Mouse (Mus musculus) retina, adult 2 months (tissue): Measurements from ENCODE around the gene Elp4.

ENCODE experiments used
- DNase-seq: peaks from one replicate; pipeline ENCODE4 v3.0.0-alpha.2; 2012; ENCODE audit warnings: low read depth, low spot score

The Elp4 gene

DNA sequence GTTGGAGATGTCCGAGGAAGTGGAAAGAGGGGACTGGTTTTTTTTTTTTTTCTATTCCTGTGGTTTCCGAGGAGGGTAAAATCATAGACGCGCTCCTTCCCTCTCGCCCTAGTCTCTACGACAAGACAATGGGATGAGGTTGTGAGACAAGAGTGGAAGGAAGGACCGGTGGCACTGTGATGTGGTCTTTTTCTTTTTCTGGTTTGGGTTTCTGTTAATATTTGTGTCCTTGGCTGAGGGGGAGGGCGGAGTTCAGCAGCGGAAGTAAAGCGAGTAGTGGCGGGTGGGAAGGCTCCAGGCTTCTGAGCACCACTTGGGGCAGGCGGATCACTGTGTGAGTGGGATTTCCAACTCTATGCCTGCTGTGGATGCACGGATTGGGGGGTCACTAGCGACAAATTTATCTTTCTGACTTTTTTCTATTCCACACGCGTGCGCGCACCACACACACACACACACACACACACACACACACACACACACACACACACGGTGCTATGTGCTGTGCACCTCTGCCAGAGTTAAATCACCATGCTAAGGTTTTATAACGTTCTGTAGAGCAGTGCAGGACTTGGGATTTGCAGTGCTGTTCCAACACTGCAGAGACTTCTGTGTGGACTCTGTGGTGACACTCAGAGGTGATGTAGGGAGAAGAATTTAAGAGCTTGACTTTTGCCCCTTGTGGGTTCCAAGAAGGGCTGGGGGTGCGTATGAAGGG is 221.6 kb downstream of the Elp4 start:
- DNase-seq: no peak

DNA sequence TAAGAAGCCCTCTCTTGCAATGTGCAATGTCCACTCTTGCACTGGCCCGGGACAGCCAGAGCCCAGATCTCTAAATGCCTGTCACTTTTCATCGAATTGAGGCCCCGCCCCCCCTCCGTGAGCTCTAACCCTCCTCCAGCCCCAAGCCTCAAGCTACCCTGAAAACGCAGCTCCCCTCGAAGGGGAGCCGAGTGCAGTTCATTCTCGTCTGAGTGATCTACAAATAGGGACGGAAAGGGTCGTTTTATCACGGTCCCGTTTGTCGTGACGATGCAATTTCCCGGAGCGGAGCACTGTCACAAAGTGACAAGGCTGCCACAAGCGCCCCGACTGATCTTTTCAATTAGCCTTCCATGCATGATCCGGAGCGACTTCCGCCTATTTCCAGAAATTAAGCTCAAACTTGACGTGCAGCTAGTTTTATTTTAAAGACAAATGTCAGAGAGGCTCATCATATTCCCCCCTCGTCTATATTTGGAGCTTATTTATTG is 222.3 kb downstream of the Elp4 start:
- no peak for DNase-seq

DNA sequence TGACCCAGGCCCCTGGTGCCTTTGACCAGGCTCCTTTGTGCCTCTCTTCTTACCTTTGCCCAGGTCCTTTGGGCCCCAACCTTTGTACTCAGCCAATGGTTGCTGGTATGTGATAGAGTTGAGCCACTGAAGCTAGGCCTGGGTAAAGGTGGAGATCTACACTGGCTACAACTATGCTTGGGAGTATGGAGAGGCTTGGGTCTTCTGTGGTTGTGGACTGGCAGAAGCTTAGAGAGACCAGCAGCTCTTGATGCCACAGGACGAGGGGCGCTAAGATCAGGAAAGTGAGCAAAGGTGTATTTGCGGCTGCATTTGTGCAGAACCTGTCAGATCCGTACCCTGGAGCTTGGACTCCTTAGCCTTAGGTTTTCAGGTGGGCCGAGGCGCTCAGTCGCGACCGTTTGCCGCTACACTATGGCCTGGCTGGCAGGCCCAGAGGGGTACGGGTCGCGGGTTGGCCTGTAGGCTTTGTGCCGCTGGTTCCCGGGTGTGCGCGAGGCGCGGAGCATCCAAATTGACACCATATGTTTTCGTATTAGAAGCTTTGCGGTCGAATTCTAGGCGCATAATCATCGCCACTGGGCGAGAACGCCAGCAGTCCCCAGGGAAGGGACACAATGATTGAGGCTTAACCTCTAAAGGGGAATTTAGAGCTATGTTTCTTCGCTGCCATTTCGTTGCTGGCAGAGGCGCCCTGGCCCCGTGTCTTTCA is 223.2 kb downstream of the Elp4 start:
- no peak for DNase-seq

DNA sequence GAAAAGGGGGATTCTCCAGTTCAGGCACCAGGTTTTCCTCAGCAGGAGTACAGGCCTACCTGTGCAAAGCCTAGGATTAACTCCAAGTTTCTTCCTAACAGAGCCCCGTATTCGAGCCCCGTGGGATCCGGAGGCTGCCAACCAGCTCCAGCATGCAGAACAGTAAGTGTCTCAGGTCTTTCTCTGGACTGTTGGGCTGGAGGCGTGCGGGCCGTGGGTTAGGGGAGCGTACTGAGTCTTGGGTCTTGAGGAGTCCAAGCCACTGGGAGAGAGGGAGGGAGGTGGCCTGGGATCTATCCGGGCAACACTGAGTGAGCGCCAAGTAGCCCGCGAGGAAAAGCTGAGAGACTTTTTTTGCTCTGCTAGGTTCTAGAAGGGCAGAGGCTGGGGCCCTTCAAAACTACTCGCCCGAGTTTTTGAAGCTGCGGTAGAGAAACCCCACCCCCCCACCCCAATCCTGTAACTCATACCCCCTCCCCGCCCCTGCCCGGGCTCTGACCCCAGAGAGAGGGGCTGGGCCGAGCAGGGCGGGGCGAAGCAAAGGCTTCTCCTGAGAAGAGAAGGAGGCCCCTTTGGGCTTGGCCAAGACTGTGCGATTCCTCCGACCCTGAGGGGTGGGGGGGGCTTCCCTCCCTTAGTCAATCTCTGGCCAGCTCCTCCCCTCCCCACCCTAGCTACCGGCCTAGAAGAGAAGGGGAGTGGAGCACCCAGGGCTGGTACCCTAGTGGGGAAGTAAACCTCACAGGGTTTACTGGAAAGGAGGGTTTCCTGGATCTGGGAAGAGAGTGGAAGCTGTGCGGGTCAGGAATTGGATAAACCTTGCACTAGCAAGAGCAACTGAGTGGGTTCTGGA is 224.0 kb downstream of the Elp4 start:
- DNase-seq: no peak

DNA sequence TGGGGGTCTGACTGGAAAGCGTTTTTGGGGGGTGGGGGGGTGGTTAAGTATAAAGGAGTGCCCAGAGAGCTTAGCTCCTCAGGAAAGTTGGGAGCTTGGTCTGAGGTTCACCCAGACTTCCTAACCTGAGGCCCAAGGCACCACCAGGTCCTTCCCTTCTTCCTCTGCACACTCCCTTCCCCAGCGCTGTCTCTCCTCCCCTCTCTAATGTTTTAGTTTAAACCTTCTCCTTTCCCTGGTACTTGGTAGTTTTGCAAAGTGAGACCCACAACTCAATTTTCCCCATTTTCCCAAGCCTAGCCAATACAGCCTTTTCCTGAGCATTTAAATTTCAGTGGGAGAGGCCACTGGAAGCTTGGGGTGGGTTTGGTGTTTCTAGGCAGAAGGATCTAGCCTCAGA is 225.0 kb downstream of the Elp4 start:
- no peak for DNase-seq

DNA sequence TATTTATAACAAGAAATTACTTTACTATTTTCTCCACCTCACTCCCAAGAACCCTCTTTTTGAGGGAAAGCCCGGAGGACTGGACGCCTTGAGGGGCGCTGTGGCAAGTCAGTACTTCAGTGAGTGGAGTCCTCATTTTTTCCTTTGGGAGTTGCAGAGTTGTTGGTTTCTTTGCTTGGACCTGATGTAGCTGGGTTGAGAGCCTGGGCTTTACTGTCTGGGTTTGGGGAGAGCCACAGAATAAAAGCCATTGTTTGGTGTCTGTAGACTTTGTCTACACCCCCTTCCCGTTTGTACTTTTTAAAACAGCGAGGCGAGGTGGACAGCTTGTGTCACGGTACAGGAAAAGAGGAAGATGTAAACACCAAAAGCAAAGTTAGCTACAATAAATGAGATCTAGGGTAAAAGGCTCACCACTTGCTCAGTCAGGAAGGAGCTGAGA is 225.5 kb downstream of the Elp4 start:
- no peak for DNase-seq

DNA sequence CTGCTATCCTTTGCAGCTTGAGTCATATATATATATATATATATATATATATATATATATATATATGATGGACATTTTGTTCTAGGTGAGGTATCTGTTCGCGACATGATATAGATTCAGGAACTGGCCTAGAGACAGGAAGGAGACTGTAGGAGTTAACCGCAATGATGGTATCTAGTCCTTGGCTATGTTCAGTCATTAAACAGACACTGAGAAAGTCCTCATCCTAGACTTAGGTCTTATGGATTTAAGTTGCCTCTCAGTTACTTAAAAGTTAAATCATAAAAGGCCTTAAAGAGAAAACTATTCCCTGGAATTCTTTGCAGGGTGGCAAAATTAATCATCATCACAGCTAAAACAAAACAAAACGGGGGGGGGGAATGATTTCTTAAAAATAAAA is 226.1 kb downstream of the Elp4 start:
- no peak for DNase-seq

DNA sequence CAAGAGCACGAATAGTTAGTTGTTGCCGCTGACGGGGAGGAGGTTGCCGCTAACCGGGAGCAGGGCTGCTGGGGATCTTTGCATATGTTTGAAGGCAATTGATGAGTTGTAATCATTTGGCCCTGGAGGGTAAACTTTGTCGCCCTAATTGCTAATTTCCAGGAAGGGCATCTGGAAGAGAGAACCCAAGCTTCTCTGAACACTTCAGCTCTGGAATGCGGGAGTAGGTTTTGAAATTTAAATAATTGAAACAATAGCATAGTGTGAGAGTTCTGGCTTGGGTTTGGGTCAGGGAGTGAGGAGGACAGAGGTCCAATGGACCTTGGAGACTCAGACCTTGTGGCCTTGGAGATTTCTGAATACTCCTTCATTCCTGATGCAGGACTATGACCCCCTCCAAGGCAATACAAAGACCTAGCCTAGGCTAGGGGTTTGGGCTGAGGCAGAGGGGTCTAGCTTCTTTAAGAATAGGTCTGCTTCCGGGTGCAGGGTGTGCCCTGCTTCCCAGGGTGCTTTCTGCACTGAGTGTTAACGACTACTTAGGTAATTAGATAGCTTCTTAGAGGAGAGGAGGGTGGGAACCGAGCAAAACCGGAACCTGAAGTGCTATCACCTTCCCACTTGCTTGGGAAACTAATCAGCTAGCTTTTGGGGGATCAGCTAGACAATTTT is 226.8 kb downstream of the Elp4 start:
- DNase-seq: no peak

DNA sequence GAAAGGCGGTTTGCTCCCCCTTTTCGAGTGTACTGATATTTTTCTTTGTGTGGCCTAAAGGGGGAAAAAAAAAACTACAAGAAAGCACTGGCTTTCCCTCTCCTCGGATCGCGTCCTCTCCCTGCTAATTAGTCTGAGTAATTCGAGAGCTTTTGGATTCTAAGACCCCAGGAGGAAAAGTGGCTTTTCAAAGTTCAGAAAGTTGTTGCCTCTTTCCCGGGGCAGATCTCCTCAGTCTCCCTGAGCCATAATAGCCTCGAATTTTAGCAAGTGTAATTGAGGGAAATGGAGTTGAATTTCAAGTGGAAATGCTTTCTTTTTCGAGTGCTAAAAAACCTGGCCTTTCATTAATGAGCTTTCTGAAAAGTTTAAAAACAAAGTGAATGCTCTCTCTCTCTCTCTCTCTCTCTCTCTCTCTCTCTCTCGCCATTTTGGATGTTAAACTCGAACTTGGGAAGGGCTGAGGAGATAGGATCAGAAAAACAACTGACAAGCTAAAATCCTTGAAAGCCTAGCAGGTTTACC is 227.4 kb downstream of the Elp4 start:
- DNase-seq: no peak

DNA sequence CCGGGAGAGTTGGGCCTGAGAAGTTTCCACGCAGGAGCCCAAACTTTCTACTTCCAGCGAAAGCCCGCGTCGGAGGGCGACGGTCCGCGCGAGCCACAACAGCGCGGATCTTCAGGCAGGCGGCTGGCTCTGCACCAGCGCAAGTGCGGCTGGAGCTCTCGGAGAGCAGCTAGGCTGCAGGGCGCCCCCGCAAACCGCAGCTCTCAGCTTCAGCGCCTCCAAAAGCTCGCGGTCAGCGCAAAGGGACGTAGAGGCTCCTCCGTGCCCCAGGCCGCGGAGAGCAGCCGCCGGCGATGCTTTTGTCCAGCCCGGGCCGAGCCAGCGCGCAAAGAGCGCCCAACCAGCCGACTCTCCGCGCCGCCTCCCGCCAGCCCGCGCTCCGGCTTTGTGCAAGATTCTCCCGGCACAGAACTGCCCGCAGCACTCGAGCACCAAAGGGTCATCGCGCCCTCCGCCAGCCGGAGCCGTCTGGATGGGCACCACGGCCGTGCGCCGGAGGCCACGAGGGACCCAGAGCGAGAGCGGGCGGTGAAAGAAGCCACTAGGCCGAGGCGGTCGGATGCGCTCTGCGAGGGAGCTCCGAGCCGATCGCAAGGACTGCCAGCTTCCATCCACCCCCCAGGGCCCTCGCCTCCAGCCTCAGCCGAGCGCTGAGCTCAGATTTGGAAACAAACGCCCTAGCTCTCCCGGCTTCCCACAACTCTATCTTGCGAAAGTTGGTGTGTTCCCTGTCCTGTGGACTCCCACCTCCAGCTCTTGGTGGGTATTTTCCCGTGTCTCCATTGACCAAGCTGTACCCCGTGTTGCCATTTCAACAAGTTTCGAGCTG is 228.1 kb downstream of the Elp4 start:
- no peak for DNase-seq

DNA sequence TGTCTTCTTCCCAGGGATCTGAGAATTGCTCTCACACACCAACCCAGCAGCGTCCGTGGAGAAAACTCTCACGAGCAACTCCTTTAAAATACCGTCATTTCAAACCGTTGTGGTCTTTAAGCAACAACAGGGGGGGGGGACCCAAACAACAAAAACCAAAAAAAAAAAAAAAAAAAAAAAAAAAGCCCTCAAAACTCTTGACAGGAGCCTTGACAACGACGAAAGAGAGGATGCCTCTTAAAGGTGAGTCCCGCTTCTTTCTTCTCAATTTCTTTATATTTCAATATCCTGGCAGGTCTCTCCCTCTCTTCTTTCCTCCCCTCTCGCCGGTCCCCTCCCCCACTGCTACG is 228.7 kb downstream of the Elp4 start:
- no peak for DNase-seq

DNA sequence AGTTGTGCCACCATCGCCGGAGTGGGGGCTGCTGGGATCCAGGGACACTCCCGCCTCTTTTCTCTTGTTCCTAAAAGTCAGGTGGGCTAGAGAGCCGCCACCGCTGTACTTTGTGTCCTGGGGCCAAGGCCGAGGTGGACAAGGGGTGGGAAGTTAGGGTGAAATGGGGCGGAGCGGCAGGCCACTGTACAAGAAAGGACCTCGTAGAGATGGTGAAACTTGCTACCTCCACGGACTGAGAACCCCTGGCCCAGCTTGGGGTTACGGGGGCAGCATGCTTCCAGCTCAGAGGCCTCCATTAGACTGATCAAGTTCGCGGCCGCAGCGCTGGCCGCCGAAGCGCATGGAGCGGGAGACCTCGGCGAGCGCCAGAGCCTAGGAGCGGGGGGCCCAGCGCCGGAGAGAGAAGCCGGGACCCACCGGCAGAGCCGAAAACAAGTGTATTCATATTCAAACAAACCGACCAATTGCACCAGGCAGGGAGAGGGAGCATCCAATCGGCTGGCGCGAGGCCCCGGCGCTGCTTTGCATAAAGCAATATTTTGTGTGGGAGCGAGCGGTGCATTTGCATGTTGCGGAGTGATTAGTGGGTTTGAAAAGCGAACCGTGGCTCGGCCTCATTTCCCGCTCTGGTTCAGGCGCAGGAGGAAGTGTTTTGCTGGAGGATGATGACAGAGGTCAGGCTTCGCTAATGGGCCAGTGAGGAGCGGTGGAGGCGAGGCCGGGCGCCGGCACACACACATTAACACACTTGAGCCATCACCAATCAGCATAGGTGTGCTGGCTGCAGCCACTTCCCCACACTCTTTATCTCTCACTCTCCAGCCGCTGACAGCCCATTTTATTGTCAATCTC is 229.3 kb downstream of the Elp4 start:
- no peak for DNase-seq

DNA sequence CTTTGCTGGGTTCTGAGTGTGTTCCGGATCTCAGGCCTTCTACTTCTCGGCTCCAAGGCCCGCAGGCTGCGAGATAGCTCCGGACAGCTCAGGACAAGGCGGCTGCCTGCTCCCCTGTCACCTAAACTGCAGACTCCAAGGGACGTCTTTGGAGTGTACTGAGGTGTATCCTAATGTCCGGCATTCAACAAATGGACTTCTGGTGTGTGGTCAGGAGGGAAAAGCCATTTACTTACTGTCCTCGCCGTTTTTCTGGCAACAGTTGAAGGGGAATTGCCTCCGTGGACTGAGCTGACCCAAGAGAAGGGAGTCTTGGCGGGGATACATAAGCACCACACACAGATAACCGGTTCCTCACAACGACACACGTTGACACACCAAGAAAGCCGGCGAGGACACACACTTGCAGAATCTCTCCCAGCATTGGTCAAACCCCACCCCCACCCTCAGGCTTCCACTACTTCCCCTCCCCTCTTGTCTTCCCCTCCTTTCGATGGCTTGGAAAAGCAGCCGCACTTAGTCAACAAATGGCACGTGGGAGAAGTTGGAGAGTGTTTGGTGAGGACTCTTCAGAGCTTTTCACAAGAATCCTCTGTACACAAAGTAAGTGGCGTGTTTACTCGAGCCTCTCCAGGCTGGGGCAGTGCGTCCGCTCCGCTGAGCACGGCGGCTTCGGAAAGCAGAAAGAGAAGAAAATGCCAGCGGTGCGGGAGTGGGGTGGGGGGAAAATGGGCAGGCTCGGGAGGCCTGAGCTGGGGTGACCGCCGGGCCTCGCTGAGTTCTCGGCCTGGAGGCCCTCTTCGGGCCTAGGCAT is 230.1 kb downstream of the Elp4 start:
- DNase-seq: no peak

DNA sequence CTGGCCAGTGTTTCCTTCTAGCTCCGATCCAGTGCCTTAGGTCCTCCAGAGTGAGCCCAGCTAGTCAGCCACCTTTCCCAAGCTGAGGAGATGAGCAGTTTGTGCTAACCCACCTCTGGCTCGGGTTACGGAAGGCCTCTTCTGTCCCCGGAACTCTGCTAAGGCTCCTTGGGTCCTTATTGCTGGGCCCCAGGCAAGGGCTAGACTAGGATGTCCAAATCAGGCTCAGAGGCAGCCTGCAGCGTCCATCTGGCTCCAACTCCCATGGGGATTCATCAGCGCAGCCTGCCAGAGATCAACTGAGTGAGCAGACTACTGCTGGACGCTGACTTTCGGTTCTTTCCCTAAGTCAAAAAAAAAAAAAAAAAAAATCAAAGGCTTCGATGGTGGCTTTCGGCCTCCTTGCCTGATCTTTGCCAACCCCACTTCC is 230.7 kb downstream of the Elp4 start:
- DNase-seq: no peak

DNA sequence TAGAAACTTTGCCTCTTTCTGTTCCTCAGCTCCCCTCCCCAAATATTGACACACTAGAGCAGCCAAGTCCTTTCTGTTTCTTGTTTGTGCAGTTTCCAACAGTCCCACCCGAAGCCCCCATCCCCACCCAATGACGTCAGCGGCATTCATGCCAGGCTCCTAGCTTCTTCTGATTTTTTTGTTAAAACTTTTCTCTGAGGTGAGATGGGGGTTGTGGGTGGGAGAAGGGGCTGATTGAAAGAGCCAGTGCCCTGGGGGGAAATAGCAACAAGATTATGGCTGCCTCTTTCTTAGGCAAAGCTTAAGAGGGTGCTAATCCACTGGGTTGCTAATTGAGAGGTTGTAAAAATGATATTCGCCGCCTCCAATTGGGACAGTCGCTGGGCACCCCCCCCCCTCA is 231.3 kb downstream of the Elp4 start:
- DNase-seq: no peak

DNA sequence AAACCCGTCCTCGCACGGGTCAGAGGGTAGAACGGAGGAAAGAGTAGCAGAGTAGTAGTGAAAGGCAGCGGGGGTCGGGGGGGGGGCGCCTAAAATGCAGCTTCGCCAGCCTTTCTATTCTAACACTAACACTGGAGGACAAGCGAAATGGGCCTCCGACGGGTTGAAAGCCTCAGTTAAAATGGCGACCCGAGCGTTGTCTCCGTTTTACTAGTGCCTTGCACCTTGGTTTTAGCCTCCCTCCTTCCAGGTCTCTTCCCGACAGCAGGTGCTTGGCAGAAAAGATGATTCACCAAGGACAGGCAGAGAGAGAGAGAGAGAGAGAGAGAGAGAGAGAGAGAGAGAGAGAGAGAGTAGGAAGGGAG is 231.8 kb downstream of the Elp4 start:
- no peak for DNase-seq

DNA sequence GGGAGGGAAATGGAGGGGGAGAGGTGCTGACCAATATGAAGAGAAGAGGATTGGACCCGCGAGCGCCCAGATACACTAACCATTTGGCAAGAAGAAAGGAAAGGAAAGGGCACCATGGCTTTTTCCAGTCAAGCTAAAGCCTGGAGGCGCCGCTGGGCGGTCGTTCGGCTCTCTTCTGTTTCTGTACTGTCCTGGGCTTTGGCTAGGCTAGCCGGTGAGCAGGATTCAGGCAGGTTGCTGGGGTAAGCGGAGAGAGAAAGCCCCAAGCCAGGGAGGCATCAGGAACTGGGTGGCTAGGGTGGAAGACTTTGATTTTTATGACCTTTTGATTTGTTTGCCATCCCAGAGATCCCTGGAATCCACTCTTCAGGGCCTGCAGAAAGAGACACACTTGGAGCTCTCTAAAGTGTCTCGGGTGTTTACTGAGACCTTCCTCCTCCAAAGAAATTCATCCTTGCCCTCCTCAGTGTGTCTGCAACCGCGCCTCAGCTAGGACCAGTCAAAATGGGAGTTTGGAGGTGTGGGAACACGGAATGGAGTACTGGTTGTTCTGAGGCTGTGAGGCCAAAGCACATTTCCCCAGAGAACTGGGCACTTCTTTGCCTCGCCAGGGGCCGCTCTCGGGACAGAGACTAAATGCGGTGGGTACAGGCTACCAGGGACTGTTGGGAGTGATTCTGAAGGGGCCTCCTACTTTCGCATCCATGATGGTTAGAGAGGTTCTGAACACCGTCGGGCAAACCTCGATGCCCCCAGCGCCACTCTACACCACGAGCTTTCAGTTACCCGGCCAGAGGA is 232.4 kb downstream of the Elp4 start:
- no peak for DNase-seq
